ENCODE assay signal across 8 mouse cellular contexts in genomic region chr15:93283349-93283748, GRCm38 (mm10). TPM values are rescaled to one million over a fixed set of nuclear protein-coding genes. Genes with fewer than 3 reads are reported as not detected.
DNase-seq lines count a peak whose midpoint lies in the region; ATAC-seq and TF ChIP-seq lines count a peak whose summit lies in the region.

No protein-coding gene starts in this region.

- H3K9ac ChIP-seq in lung, postnatal 0 days (replicated peaks; ENCODE audit: low read depth), result no peak overlapping the region
- H3K9ac ChIP-seq in heart, embryonic 11.5 days (ENCODE audit: low read depth, low read length), result no peak overlapping the region

- WGBS in lung, postnatal 0 days, result 78% methylated on average over 11 of the region's 11 CpGs
- WGBS in heart, embryonic 11.5 days (ENCODE audit: insufficient replicate concordance), result 73% methylated on average over 11 of the region's 11 CpGs

- ATAC-seq in lung, postnatal 0 days, result no peak
- ATAC-seq in heart, embryonic 11.5 days (replicated peaks; ENCODE audit: insufficient number of reproducible peaks, low FRiP score, low TSS enrichment), result no peak

- no peak for TF ChIP-seq EP300 in lung, postnatal 0 days (IDR thresholded peaks at IDR 0.05)

- no peaks in the 10 kb centered on the region; the same call in 1 of the 2 replicates for H3K36me3 ChIP-seq in lung, postnatal 0 days (ENCODE audit: insufficient read depth, low read length)
- no peaks in the 10 kb centered on the region; the same call in 1 of the 2 replicates for H3K36me3 ChIP-seq in heart, embryonic 11.5 days (ENCODE audit: control insufficient read depth, insufficient read depth, low read length)

- peak; percentile 65 for TF ChIP-seq CTCF in lung, postnatal 0 days (IDR thresholded peaks at IDR 0.05)
- TF ChIP-seq CTCF in brain, embryonic 14.5 days (IDR thresholded peaks at IDR 0.05; ENCODE audit: borderline replicate concordance, extremely low read depth, insufficient read depth, insufficient read length), result peak; percentile 39; the same call in 1 of the 2 replicates

- no peaks in the 10 kb centered on the region for H3K27me3 ChIP-seq in lung, postnatal 0 days (replicated peaks; ENCODE audit: insufficient read depth, low read length)
- no peaks in the 10 kb centered on the region for H3K27me3 ChIP-seq in heart, embryonic 11.5 days (ENCODE audit: control insufficient read depth, insufficient read depth, low read length)

- no peak overlapping the region for H3K4me2 ChIP-seq in lung, postnatal 0 days (replicated peaks; ENCODE audit: low read depth, low read length)
- H3K4me2 ChIP-seq in heart, embryonic 11.5 days, result no peak overlapping the region

- DNase-seq in adrenal gland, postnatal 36 days, result peak; percentile 25 to 48
- DNase-seq in adrenal gland, adult 18-20 months (ENCODE audit: low spot score in 2 of 2), result no peak
- no peak for DNase-seq in lung, postnatal 0 days (ENCODE audit: low spot score)
- DNase-seq in lung, postnatal 25 days (ENCODE audit: low spot score), result no peak
- DNase-seq in brain, embryonic 14.5 days (ENCODE audit: low read depth), result no peak
- DNase-seq in lung, postnatal 36 days, result peak; percentile 39
- DNase-seq in right cerebral cortex, adult 18-20 months, result no peak

- no peaks in the 10 kb centered on the region for H3K4me1 ChIP-seq in lung, postnatal 0 days (ENCODE audit: insufficient read depth, low read depth, low read length)
- no peaks in the 10 kb centered on the region for H3K4me1 ChIP-seq in heart, embryonic 11.5 days (ENCODE audit: control insufficient read depth, insufficient read depth, low read length)

- no peaks in the 10 kb centered on the region for H3K9me3 ChIP-seq in lung, postnatal 0 days (ENCODE audit: low read length)
- H3K9me3 ChIP-seq in heart, embryonic 11.5 days (replicated peaks; ENCODE audit: control insufficient read depth, low read length), result no peaks in the 10 kb centered on the region

- H3K4me3 ChIP-seq in lung, postnatal 0 days (ENCODE audit: low read depth, low read length), result no peak overlapping the region
- no peak overlapping the region for H3K4me3 ChIP-seq in heart, embryonic 11.5 days (ENCODE audit: low read depth, low read length)

- H3K27ac ChIP-seq in lung, postnatal 0 days (ENCODE audit: low read length), result no peak overlapping the region
- H3K27ac ChIP-seq in heart, embryonic 11.5 days (ENCODE audit: low read depth, low read length), result no peak overlapping the region

- no peak for TF ChIP-seq POLR2A in brain, embryonic 14.5 days (IDR thresholded peaks at IDR 0.05; ENCODE audit: borderline replicate concordance, extremely low read depth, insufficient read depth, insufficient read length, poor library complexity, severe bottlenecking)

RNA-seq across cellular contexts. Expression of gene Gxylt1, which starts 8.4 kb away (rescaled TPM):
- total RNA-seq in adrenal gland, postnatal 36 days (2021), result 10 to 100 TPM; 32.9 to 34.2 TPM
- total RNA-seq in adrenal gland, adult 18-20 months (2021), result 10 to 100 TPM; 32.2 to 36.6 TPM
- 6.9 and 7.3 TPM in 2 replicates for polyA plus RNA-seq in lung, postnatal 0 days (2015; fragmentation: Nextera tagmentation; extraction: Ambion mirVana)
- polyA plus RNA-seq in brain, embryonic 14.5 days (2012; rRNA removed), result 6.8 and 11.1 TPM in 2 replicates
- polyA plus RNA-seq in heart, embryonic 11.5 days (2014; fragmentation: Nextera tagmentation; extraction: Ambion mirVana), result 12.0 and 14.1 TPM in 2 replicates

RNA-seq across cellular contexts. Expression of gene Yaf2, which starts 53.4 kb away (rescaled TPM):
- 10 to 100 TPM; 41.0 to 42.2 TPM for total RNA-seq in adrenal gland, postnatal 36 days (2021)
- total RNA-seq in adrenal gland, adult 18-20 months (2021), result 10 to 100 TPM; 37.7 to 39.1 TPM
- polyA plus RNA-seq in lung, postnatal 0 days (2015; fragmentation: Nextera tagmentation; extraction: Ambion mirVana), result 58.2 and 60.4 TPM in 2 replicates
- polyA plus RNA-seq in brain, embryonic 14.5 days (2012; rRNA removed), result 72.3 and 73.4 TPM in 2 replicates
- 119 and 124 TPM in 2 replicates for polyA plus RNA-seq in heart, embryonic 11.5 days (2014; fragmentation: Nextera tagmentation; extraction: Ambion mirVana)

Comparison
In these comparisons a context has a peak if more than half of its experiments do, and no peak if none do; other contexts are left out.
1. DNase-seq: peak in adrenal gland, postnatal 36 days (2 of 2) and lung, postnatal 36 days (single experiment); none in adrenal gland, adult 18-20 months (0 of 2), lung, postnatal 0 days (single experiment), lung, postnatal 25 days (single experiment), brain, embryonic 14.5 days (single experiment) and right cerebral cortex, adult 18-20 months (single experiment).